Mouse (Mus musculus): ENCODE measurements around the gene Ms4a8a. TPM values are rescaled to one million over a fixed set of nuclear protein-coding genes. Genes with fewer than 3 reads are reported as not detected.

The Ms4a8a gene
- polyA plus RNA-seq, 1 experiment = not detected

DNA sequence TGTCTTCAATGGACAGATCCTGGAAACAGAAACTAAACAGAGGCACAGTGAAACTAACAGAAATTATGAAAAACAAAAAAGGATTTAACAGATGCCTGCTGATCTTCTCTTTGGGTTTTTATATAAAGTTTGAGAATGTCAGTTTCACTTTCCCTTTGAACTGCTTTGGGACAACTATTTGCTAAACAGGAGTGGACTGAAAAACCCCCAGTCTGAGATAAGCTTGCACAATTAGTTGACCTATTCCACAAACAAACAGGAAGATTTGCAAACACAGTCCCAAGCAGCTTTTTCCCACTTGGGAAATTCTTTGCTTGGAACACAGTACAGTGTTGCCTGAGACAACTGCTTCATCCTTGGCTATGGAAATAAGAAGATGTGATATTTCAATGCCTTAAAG, 43.3 kb downstream of the Ms4a8a start:
- Histone ChIP-seq H3K9me3 (no peaks in the 10 kb centered on the region), H3K27me3 (replicated peaks) (no peaks in the 10 kb centered on the region), H3K36me3 (replicated peaks; ENCODE audit: low read length) (no peaks in the 10 kb centered on the region), H3K4me1 (no peaks in the 10 kb centered on the region), H3K4me3 (replicated peaks) (no peak overlapping the region)
- TF ChIP-seq GATA1 (IDR thresholded peaks at IDR 0.05; ENCODE audit: borderline replicate concordance, low read length) (no peak), FLI1 (IDR thresholded peaks at IDR 0.05; ENCODE audit: low read length) (no peak)

DNA sequence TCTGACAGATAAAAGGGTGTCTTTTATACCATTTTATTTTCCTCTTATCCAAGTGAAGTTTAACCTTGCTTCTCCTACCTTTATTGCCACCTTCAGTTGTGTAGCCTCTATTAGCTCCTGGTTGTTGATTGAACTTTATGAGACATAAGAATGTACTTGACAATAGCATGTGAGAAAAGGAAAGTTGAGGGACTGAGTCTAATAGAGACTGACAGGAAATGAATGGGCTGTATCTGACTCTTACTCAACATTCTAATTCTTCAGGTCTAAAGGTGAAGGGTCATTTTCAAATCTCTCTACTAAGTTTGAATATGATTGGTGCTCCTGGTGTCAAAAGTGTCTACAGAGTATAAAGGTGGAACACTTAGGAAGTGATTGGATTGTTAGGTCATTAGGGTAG, 58.5 kb downstream of the Ms4a8a start:
- no peaks in the 10 kb centered on the region for H3K27me3 ChIP-seq (replicated peaks)
- H3K4me1 ChIP-seq = no peaks in the 10 kb centered on the region
- H3K36me3 ChIP-seq (replicated peaks; ENCODE audit: low read length) = no peaks in the 10 kb centered on the region
- H3K9me3 ChIP-seq = no peaks in the 10 kb centered on the region
- H3K4me3 ChIP-seq (replicated peaks) = no peak overlapping the region
- no peak for TF ChIP-seq FLI1 (IDR thresholded peaks at IDR 0.05; ENCODE audit: low read length)
- no peak for TF ChIP-seq GATA1 (IDR thresholded peaks at IDR 0.05; ENCODE audit: borderline replicate concordance, low read length)

DNA sequence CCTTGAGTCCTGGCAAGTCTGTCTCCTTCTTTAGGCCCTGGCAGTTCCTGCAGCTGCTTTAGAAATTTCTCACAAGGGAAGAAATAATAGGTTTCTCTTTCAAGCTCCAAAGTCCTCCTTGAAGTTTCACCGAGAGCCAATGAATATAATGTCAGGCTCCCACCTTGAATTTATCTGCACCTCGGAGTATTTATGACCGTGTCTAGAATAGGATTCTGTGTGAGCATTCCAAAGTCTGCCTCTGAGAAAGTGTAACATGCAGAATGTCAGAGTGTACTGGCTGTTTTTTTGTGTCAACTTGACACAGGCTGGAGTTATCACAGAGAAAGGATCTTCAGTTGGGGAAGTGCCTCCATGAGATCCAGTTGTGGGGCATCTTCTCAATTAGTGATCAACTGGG, 63.0 kb downstream of the Ms4a8a start, which contains the start of gene Ms4a18:
Ms4a18 (minus strand) TSS at position 141 of the 400 bp plus-strand sequence.
- no peaks in the 10 kb centered on the region for H3K27me3 ChIP-seq (replicated peaks)
- no peak within 1 kb of the TSS for H3K4me3 ChIP-seq (replicated peaks)
- H3K4me1 ChIP-seq = no peaks in the 10 kb centered on the region
- H3K36me3 ChIP-seq (replicated peaks; ENCODE audit: low read length) = no peaks in the 10 kb centered on the region
- TF ChIP-seq GATA1 (IDR thresholded peaks at IDR 0.05; ENCODE audit: borderline replicate concordance, low read length) (no peak), FLI1 (IDR thresholded peaks at IDR 0.05; ENCODE audit: low read length) (no peak)
- H3K9me3 ChIP-seq = no peaks in the 10 kb centered on the region

Other genes starting within 250 kb of the Ms4a8a start
- 13.1 and 29.4 TPM in 2 replicates for gene Slc15a3, start 241.4 kb downstream of the Ms4a8a start, polyA plus RNA-seq (2012; ENCODE audit: insufficient read depth, low replicate concordance)
- 1.0 and 2.9 TPM in 2 replicates for gene Tmem132a, start 211.2 kb downstream of the Ms4a8a start, polyA plus RNA-seq (2012; ENCODE audit: insufficient read depth, low replicate concordance)
- gene Tmem109, start 199.1 kb downstream of the Ms4a8a start, polyA plus RNA-seq (2012; ENCODE audit: insufficient read depth, low replicate concordance) = 6.7 and 17.2 TPM in 2 replicates
- gene Prpf19, start 185.9 kb downstream of the Ms4a8a start, polyA plus RNA-seq (2012; ENCODE audit: insufficient read depth, low replicate concordance) = 16.9 and 54.8 TPM in 2 replicates
- not detected in 2 replicates for gene Zp1, start 160.5 kb downstream of the Ms4a8a start, polyA plus RNA-seq (2012; ENCODE audit: insufficient read depth, low replicate concordance)
- gene Ptgdr2, start 143.9 kb downstream of the Ms4a8a start, polyA plus RNA-seq (2012; ENCODE audit: insufficient read depth, low replicate concordance) = not detected in 2 replicates
- gene Ccdc86, start 131.8 kb downstream of the Ms4a8a start, polyA plus RNA-seq (2012; ENCODE audit: insufficient read depth, low replicate concordance) = 25.4 and 33.6 TPM in 2 replicates
- not detected in 2 replicates for gene Ms4a10, start 106.4 kb downstream of the Ms4a8a start, polyA plus RNA-seq (2012; ENCODE audit: insufficient read depth, low replicate concordance)
- not detected in 2 replicates for gene Ms4a15, start 87.9 kb downstream of the Ms4a8a start, polyA plus RNA-seq (2012; ENCODE audit: insufficient read depth, low replicate concordance)
- gene Ms4a18, start 63.1 kb downstream of the Ms4a8a start, polyA plus RNA-seq (2012; ENCODE audit: insufficient read depth, low replicate concordance) = not detected in 2 replicates
- gene 1700017D01Rik, start 49.8 kb upstream of the Ms4a8a start, polyA plus RNA-seq (2012; ENCODE audit: insufficient read depth, low replicate concordance) = not detected in 2 replicates
- not detected in 2 replicates for gene 1700025F22Rik, start 84.2 kb upstream of the Ms4a8a start, polyA plus RNA-seq (2012; ENCODE audit: insufficient read depth, low replicate concordance)
- not detected in 2 replicates for gene Ms4a13, start 115.6 kb upstream of the Ms4a8a start, polyA plus RNA-seq (2012; ENCODE audit: insufficient read depth, low replicate concordance)
- gene Ms4a12, start 151.3 kb upstream of the Ms4a8a start, polyA plus RNA-seq (2012; ENCODE audit: insufficient read depth, low replicate concordance) = not detected in 2 replicates
- gene Ms4a1, start 185.1 kb upstream of the Ms4a8a start, polyA plus RNA-seq (2012; ENCODE audit: insufficient read depth, low replicate concordance) = not detected in 2 replicates
- gene Ms4a5, start 202.8 kb upstream of the Ms4a8a start, polyA plus RNA-seq (2012; ENCODE audit: insufficient read depth, low replicate concordance) = not detected in 2 replicates
- 0.16 TPM in 1 of 2 replicates, not detected in the other for gene Ms4a14, start 233.4 kb upstream of the Ms4a8a start, polyA plus RNA-seq (2012; ENCODE audit: insufficient read depth, low replicate concordance)